Mouse (Mus musculus) neural tube, embryonic 14.5 days (tissue): Measurements from ENCODE around the gene Sult3a2. TPM values are rescaled to one million over a fixed set of nuclear protein-coding genes. Genes with fewer than 3 reads are reported as not detected.
"Not testable (repeated sequence)": the region's sequence is repeated elsewhere in the genome, so short reads cannot be mapped to it uniquely, and the experiment has no call there.

Source experiments
- ATAC-seq: fragments of 200-750 bp; cut with Nextera tagmentation; 2 replicates; pipeline ENCODE4 v1.8.0; 2017; ENCODE audit warnings: low read depth, mild to moderate bottlenecking, moderate TSS enrichment, moderate library complexity
- H3K27ac ChIP-seq: fragments of 300-500 bp; sonication (generic); 2 replicates; pipeline ENCODE4 v1.5.1; 2014; ENCODE audit warnings: low read depth, mild to moderate bottlenecking, control low read depth, low read length, moderate library complexity, mixed read lengths
- H3K27me3 ChIP-seq: fragments of 300-500 bp; sonication (generic); 2 replicates; pipeline ENCODE4 v1.6.1; 2014; ENCODE audit warnings: low read length; ENCODE audit not compliant: control insufficient read depth, insufficient read depth
- H3K36me3 ChIP-seq: fragments of 300-500 bp; sonication (generic); 2 replicates; pipeline ENCODE4 v1.6.1; 2014; ENCODE audit warnings: low read length, mixed read lengths; ENCODE audit not compliant: control insufficient read depth, insufficient read depth
- H3K4me1 ChIP-seq: fragments of 300-500 bp; sonication (generic); 2 replicates; pipeline ENCODE4 v1.6.1; 2014; ENCODE audit warnings: low read length; ENCODE audit not compliant: control insufficient read depth, insufficient read depth
- H3K4me2 ChIP-seq: fragments of 300-500 bp; sonication (generic); 2 replicates; pipeline ENCODE4 v1.6.1; 2014; ENCODE audit warnings: mild to moderate bottlenecking, low read depth, low read length, control low read depth
- H3K4me3 ChIP-seq: fragments of 300-500 bp; sonication (generic); 2 replicates; pipeline ENCODE4 v1.5.1; 2014; ENCODE audit warnings: low read depth, low read length, control low read depth, mixed read lengths
- H3K9ac ChIP-seq: fragments of 300-500 bp; sonication (generic); replicated peaks from 2 replicates; pipeline ENCODE4 v1.6.1; 2014; ENCODE audit warnings: low read depth, mild to moderate bottlenecking, control low read depth, low read length, mixed read lengths
- H3K9me3 ChIP-seq: fragments of 300-500 bp; sonication (generic); 2 replicates; pipeline ENCODE4 v1.6.1; 2016; ENCODE audit warnings: low read length; ENCODE audit not compliant: control insufficient read depth
- WGBS: fragments of 180-500 bp; shearing (Covaris S2); extraction: QIAGEN DNeasy Blood & Tissue Kit; methylation state at CpG from one replicate; pipeline ENCODE4 v1.1.7; 2014; 5-methylcytosine and 5-hydroxymethylcytosine counted together
- polyA plus RNA-seq: library from polyadenylated mRNA; unstranded; fragments of >200 nt; fragmentation: Nextera tagmentation; extraction: Ambion mirVana; gene quantifications from 2 replicates; pipeline ENCODE4 v1.2.1, GENCODE M21; 2014

Sult3a2 gene
- not detected in 2 replicates for polyA plus RNA-seq

DNA sequence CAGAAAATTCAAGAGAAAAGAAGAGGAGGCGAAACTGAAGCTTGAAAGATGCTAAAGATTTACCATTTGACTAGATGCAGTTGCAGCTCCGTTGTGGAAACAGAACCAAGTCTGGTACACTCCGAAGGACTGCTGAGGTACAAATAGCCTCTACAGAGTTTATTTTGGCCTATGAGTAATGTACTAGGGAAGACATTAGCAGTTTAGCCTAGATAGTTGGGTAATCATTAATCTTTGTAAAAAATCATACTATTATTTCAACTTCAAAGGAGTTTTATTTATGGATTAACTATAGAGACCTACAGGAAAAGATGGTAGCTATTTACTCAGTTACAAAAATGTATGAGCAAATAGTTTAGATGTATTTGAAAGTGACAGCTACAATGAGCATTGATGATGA is at the start of gene Sult3a2:
Sult3a2 (minus strand) TSS at position 101 of the 400 bp plus-strand sequence.
- H3K9ac ChIP-seq = no peak within 1 kb of the TSS
- H3K27ac ChIP-seq = no peak within 1 kb of the TSS
- WGBS = 94% methylated on average over 3 of the region's 3 CpGs
- no peaks in the 10 kb centered on the region for H3K36me3 ChIP-seq
- H3K4me2 ChIP-seq = no peak within 1 kb of the TSS
- H3K9me3 ChIP-seq = no peaks in the 10 kb centered on the region
- ATAC-seq = no peak
- no peak within 1 kb of the TSS for H3K4me3 ChIP-seq
- H3K4me1 ChIP-seq = no peaks in the 10 kb centered on the region
- H3K27me3 ChIP-seq = no peaks in the 10 kb centered on the region

DNA sequence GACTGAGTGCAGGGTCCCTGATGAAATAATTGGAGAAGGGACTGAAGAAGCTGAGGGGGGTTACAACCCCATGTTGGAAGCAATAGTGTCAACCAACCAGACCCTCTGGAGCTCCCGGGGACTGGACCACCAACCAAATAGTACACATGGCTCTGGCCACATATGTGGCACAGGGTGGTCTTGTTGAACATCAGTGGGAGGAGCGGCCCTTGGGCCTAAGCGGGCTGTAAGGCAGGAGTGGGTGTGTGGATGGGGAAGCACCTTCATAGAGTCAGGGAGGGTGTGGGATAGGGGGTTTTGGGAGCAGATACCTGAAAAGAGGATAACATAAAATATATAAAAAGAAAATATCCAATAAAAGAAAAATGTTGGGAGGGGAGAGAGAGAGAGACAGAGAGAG is 34.4 kb upstream of the Sult3a2 start:
- ATAC-seq = no peak
- H3K9ac ChIP-seq = no peak overlapping the region
- H3K4me1 ChIP-seq = no peaks in the 10 kb centered on the region
- H3K4me3 ChIP-seq = no peak overlapping the region
- WGBS = 97% methylated on average over 3 of the region's 3 CpGs
- no peaks in the 10 kb centered on the region for H3K36me3 ChIP-seq
- H3K9me3 ChIP-seq = no peaks in the 10 kb centered on the region
- H3K27ac ChIP-seq = no peak overlapping the region
- H3K4me2 ChIP-seq = no peak overlapping the region
- H3K27me3 ChIP-seq = no peaks in the 10 kb centered on the region

DNA sequence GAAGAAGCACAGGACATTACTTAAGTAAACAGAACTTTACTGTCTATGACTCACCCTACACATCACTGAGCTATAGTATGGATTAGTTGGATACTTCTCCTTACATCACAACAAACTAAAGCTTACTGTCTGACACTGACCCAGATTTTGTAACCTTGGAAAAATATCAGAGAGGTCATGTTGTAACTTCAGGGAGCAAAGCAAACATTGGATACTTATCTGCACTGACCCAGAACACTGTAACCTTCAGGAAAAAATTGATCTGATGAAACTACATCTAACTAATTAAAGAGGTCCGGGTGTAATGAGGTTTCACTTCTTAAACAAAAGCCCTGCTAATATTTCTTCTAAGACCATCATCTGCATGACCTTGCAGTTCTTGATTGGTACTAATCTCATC is 30.4 kb upstream of the Sult3a2 start:
- 88% methylated on average over 1 of the region's 1 CpGs for WGBS
- Histone ChIP-seq H3K4me1 (no peaks in the 10 kb centered on the region), H3K9ac (no peak overlapping the region)

GRCm38 (mm10) chr10:33814266-33814665 is 27.8 kb upstream of the Sult3a2 start:
- Histone ChIP-seq H3K4me3 (no peak overlapping the region), H3K9ac (no peak overlapping the region), H3K4me1 (no peaks in the 10 kb centered on the region), H3K27ac (no peak overlapping the region), H3K4me2 (no peak overlapping the region), H3K36me3 (no peaks in the 10 kb centered on the region), H3K27me3 (no peaks in the 10 kb centered on the region), H3K9me3 (no peaks in the 10 kb centered on the region)
- ATAC-seq = no peak

More for the DNA sequence above, 30.4 kb upstream of the Sult3a2 start:
- Histone ChIP-seq H3K9me3 (no peaks in the 10 kb centered on the region), H3K27ac (no peak overlapping the region), H3K36me3 (no peaks in the 10 kb centered on the region), H3K4me2 (no peak overlapping the region), H3K27me3 (no peaks in the 10 kb centered on the region), H3K4me3 (no peak overlapping the region)
- ATAC-seq = no peak

DNA sequence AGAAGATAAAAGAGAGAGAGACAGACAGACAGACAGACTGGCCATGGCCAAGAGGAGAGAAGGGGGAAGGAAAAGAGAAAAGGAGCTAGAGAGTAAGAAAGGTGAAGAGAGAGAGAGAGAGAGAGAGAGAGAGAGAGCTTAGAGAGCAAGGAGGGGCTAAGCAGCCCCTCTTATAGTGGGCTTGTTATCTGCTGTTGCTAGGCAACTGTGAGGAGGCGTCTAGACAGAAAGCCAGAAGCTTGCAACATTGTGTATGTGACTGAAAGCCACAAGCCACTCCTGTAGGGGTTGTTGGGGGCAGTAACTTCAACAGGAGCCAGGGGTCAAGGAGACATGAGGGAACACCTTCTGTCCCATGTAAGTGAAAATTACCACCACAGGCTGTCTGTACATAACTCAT is 25.3 kb upstream of the Sult3a2 start:
- WGBS = 20% methylated on average over 1 of the region's 1 CpGs
- no peak overlapping the region for H3K27ac ChIP-seq
- no peaks in the 10 kb centered on the region for H3K4me1 ChIP-seq
- H3K27me3 ChIP-seq = no peaks in the 10 kb centered on the region
- no peaks in the 10 kb centered on the region for H3K9me3 ChIP-seq
- H3K9ac ChIP-seq = no peak overlapping the region
- no peak overlapping the region for H3K4me2 ChIP-seq
- ATAC-seq = no peak; the same call in 1 of the 2 replicates
- H3K36me3 ChIP-seq = no peaks in the 10 kb centered on the region
- no peak overlapping the region for H3K4me3 ChIP-seq

- ATAC-seq, H3K4me3 ChIP-seq: not testable (repeated sequence)
- WGBS = 87% methylated on average over 6 of the region's 6 CpGs
Observed at GRCm38 (mm10) chr10:33797221-33797949, 10.9 kb upstream of the Sult3a2 start.

GRCm38 (mm10) chr10:33796269-33796915 is 9.9 kb upstream of the Sult3a2 start:
- not testable (repeated sequence) for ATAC-seq, H3K36me3 ChIP-seq, H3K4me3 ChIP-seq, H3K4me1 ChIP-seq, H3K27ac ChIP-seq, H3K9ac ChIP-seq, H3K27me3 ChIP-seq, H3K9me3 ChIP-seq, H3K4me2 ChIP-seq
- WGBS = 89% methylated on average over 4 of the region's 4 CpGs

More at GRCm38 (mm10) chr10:33797221-33797949, 10.9 kb upstream of the Sult3a2 start:
- not testable (repeated sequence) for H3K27me3 ChIP-seq, H3K4me1 ChIP-seq, H3K9me3 ChIP-seq, H3K27ac ChIP-seq, H3K36me3 ChIP-seq, H3K9ac ChIP-seq, H3K4me2 ChIP-seq

DNA sequence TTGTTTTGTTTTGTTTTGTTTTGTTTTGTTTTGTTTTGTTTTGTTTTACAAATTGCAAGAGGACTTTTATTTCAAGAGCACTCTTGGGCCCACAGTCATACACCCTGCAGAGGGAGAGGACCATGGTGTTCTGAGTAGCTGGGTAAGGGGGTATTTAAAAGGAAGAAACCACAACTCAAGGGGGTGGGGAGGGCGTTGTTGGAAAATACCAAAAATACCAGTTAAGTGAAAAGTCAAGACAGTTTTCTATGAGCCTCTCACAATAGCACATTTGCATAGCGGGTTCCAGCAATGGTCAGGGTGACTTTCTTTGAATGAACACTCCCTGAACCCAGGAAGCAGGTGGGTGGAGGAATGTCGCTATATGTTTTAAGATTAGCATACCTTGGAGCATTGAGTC is 5.7 kb upstream of the Sult3a2 start:
- H3K27me3 ChIP-seq, ATAC-seq, H3K4me1 ChIP-seq, H3K36me3 ChIP-seq, H3K9ac ChIP-seq, H3K4me3 ChIP-seq, H3K9me3 ChIP-seq, H3K27ac ChIP-seq, H3K4me2 ChIP-seq: not testable (repeated sequence)
- 88% methylated on average over 3 of the region's 3 CpGs for WGBS

DNA sequence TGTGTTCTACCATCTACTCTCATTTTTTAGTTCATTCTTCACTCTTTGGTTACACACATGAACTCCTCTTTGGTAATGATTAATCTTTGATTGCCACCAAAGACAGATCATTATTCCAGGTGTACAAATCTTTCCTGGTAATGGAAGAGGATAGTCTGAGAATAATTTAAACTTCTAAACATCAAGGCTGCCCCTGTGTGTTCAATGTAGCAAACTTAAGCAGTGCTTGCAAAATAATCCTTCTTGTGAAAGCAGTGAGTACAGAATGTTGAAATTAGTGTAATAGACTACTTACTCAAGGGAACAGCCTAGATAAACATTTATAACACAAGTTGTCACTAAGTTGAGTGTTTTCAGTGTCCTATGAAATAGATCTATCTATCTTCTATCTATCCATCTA is 1.0 kb upstream of the Sult3a2 start:
- no peak overlapping the region for H3K27ac ChIP-seq
- no peaks in the 10 kb centered on the region for H3K4me1 ChIP-seq
- H3K27me3 ChIP-seq = no peaks in the 10 kb centered on the region
- ATAC-seq = no peak
- H3K9me3 ChIP-seq = no peaks in the 10 kb centered on the region
- H3K4me3 ChIP-seq = no peak overlapping the region
- H3K4me2 ChIP-seq = no peak overlapping the region
- H3K36me3 ChIP-seq = no peaks in the 10 kb centered on the region
- no peak overlapping the region for H3K9ac ChIP-seq
